ENCODE assay signal across 8 mouse cellular contexts in the genomic region with DNA sequence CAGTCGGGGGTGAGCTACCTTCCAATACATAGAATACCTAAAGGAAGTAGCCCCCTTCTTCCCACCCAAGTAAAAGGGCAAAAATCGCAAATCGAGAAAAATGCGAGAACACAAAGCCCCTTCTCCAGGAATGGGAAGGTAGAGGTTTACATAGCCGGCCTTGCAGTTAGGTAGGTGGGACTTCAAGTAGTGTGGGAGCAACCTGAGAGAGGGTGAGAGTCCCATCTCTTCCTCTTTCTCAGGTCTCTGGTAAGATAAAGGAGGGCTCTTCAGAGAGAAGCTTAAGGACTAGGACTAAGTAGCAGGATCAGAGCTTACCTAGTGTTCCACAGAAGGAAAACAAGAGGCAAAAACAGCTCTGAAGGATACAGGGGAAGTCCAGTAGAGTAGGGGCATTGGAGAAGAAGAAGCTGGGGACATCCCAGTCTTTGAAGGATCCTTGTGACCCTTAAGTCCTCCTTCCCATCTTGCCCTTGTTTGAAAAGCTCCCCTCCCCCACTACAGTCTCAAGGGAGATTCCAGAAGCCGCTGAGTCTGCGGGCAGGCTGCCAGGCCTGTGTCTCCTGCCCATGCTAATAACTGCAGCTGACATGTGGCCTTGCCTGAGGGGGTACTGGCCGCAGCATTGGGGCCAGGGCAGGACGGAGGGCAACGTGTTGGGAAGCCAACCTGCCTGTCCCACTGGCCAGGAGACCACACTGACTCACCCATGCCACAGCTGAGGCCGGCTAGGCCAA. TPM values are rescaled to one million over a fixed set of nuclear protein-coding genes. Genes with fewer than 3 reads are reported as not detected.
DNase-seq lines count a peak whose midpoint lies in the region; TF ChIP-seq lines count a peak whose summit lies in the region.

No protein-coding gene starts in this region.

- H3K4me1 ChIP-seq in kidney, adult 2 months (ENCODE audit: control insufficient read depth, insufficient read depth, low read length), result peaks cover 47% of the 10 kb centered on the region

- TF ChIP-seq POLR2A in brain, embryonic 14.5 days (IDR thresholded peaks at IDR 0.05; ENCODE audit: borderline replicate concordance, extremely low read depth, insufficient read depth, insufficient read length, poor library complexity, severe bottlenecking), result no peak
- TF ChIP-seq POLR2A in kidney, adult 2 months (IDR thresholded peaks at IDR 0.05; ENCODE audit: low read depth, low read length), result no peak

- TF ChIP-seq CTCF in brain, embryonic 14.5 days (IDR thresholded peaks at IDR 0.05; ENCODE audit: borderline replicate concordance, extremely low read depth, insufficient read depth, insufficient read length), result no peak
- no peak for TF ChIP-seq CTCF in kidney, adult 2 months (conservative IDR thresholded peaks at IDR 0.05; ENCODE audit: insufficient read depth, insufficient read length, low read depth, low read length)

- H3K36me3 ChIP-seq in kidney, adult 2 months (ENCODE audit: control insufficient read depth, insufficient read depth, low read length), result no peaks in the 10 kb centered on the region

- peak overlapping the region; percentile 98 for H3K27ac ChIP-seq in kidney, adult 2 months (ENCODE audit: insufficient read depth, low read depth, low read length)

- H3K27me3 ChIP-seq in kidney, adult 2 months (replicated peaks; ENCODE audit: control insufficient read depth, insufficient read depth, low read length), result no peaks in the 10 kb centered on the region

- peak; percentile 83 to 88 for DNase-seq in right cerebral cortex, postnatal 10 days (ENCODE audit: low spot score in 2 of 2)
- no peak for DNase-seq in right cerebral cortex, adult 18-20 months
- peak; percentile 79 for DNase-seq in brain, embryonic 14.5 days (ENCODE audit: low read depth)
- peak; percentile 87 for DNase-seq in heart, adult 8-10 months (ENCODE audit: low spot score)
- peak; percentile 98 for DNase-seq in kidney, adult 2 months
- DNase-seq in lung, adult 18-20 months, result peak; percentile 88 to 92
- DNase-seq in skeletal muscle tissue, adult 2 months (ENCODE audit: low read depth, low spot score), result peak; percentile 80
- no peak for DNase-seq in yolk sac, embryonic 10.5 days (ENCODE audit: low spot score)

- WGBS in kidney, adult 2 months, result 10% methylated on average over 11 of the region's 11 CpGs

- peak overlapping the region; percentile 30; the same call in 1 of the 2 replicates for H3K4me3 ChIP-seq in kidney, adult 2 months (ENCODE audit: insufficient read depth, low read depth, low read length)

RNA-seq across cellular contexts. Expression of a gene that starts 2.3 kb away (rescaled TPM):
- polyA plus RNA-seq in brain, embryonic 14.5 days (2012; rRNA removed), result 6.7 and 7.1 TPM in 2 replicates
- total RNA-seq in heart, adult 8-10 months (2022), result 10 to 100 TPM; 17.8 to 32.3 (median 23.9) TPM
- 19.2 and 20.9 TPM in 2 replicates for polyA plus RNA-seq in kidney, adult 2 months (2012; rRNA removed)

RNA-seq across cellular contexts. Expression of a gene that starts 9.6 kb away (rescaled TPM):
- polyA plus RNA-seq in brain, embryonic 14.5 days (2012; rRNA removed), result 21.2 and 27.2 TPM in 2 replicates
- total RNA-seq in heart, adult 8-10 months (2022), result 1 to 10 TPM; 1.9 to 3.5 (median 2.7) TPM
- polyA plus RNA-seq in kidney, adult 2 months (2012; rRNA removed), result 34.5 and 34.6 TPM in 2 replicates

RNA-seq across cellular contexts. Expression of a gene that starts 11.2 kb away (rescaled TPM):
- polyA plus RNA-seq in brain, embryonic 14.5 days (2012; rRNA removed), result 41.8 and 51.3 TPM in 2 replicates
- 10 to 100 TPM; 41.9 to 61.3 (median 55.0) TPM for total RNA-seq in heart, adult 8-10 months (2022)
- 29.4 and 34.4 TPM in 2 replicates for polyA plus RNA-seq in kidney, adult 2 months (2012; rRNA removed)

RNA-seq across cellular contexts. Expression of a gene that starts 11.4 kb away (rescaled TPM):
- 756 and 915 TPM in 2 replicates for polyA plus RNA-seq in brain, embryonic 14.5 days (2012; rRNA removed)
- 100 to 1,000 TPM; 644 to 711 (median 676) TPM for total RNA-seq in heart, adult 8-10 months (2022)
- 304 and 376 TPM in 2 replicates for polyA plus RNA-seq in kidney, adult 2 months (2012; rRNA removed)

RNA-seq across cellular contexts. Expression of a gene that starts 11.6 kb away (rescaled TPM):
- polyA plus RNA-seq in brain, embryonic 14.5 days (2012; rRNA removed), result not detected in 2 replicates
- 1 to 10 TPM in 2 of 4 experiments, not detected in 2; 2.4 to 5.9 TPM for total RNA-seq in heart, adult 8-10 months (2022)
- polyA plus RNA-seq in kidney, adult 2 months (2012; rRNA removed), result not detected in 2 replicates

Comparison
In these comparisons a context has a peak if more than half of its experiments do, and no peak if none do; other contexts are left out.
1. DNase-seq: peak in right cerebral cortex, postnatal 10 days (2 of 2), brain, embryonic 14.5 days (single experiment), heart, adult 8-10 months (single experiment), kidney, adult 2 months (single experiment), lung, adult 18-20 months (2 of 2) and skeletal muscle tissue, adult 2 months (single experiment); none in right cerebral cortex, adult 18-20 months (single experiment) and yolk sac, embryonic 10.5 days (single experiment).